Mouse (Mus musculus) E14TG2a.4 (cell line): ENCODE data around the gene Rassf5.

Experiments
- CTCF ChIP-seq: conservative IDR thresholded peaks from 2 replicates; pipeline ENCODE4 v1.5.1; 2014; ENCODE audit warnings: low read length
- POU5F1 ChIP-seq: IDR thresholded peaks from 2 replicates; pipeline ENCODE4 v1.6.1; 2014; ENCODE audit warnings: low read length, borderline replicate concordance

DNA sequence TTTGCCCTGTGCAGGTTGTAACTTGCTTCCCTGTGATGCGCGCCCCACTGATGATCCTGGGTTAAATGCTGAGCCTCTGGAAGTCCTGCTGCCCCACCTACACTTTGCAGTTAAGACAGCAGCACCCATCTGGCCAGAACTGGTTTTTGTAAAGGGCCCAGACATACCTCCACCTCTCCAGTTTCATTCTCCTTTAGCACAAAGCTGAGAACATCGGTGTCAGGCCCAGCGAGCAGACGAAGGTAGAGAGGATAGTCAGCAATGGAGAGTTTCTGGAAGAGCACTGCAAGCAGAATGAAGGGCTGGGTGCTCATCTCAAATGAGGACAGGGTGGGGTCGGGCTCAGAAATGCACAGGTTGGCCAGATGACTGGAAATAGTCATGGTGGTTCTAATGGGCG lies 64.7 kb downstream of the Rassf5 start:
- TF ChIP-seq CTCF, result no peak
- no peak for TF ChIP-seq POU5F1
